Mouse (Mus musculus) kidney, adult 8-10 months (tissue): Measurements from ENCODE around the gene Zc2hc1c.

Experiments used
- DNase-seq, 2 experiments: peaks; one replicate each; pipeline ENCODE4 v3.0.0; 2022

Gene Zc2hc1c

GRCm38 (mm10) chr12:85341131-85341530 is 52.7 kb downstream of the Zc2hc1c start:
- DNase-seq = peak in 1 of 2 experiments; percentile 65

- DNase-seq = peak in 1 of 2 experiments; percentile 38
Measured at GRCm38 (mm10) chr12:85342310-85342709, 53.9 kb downstream of the Zc2hc1c start.

DNA sequence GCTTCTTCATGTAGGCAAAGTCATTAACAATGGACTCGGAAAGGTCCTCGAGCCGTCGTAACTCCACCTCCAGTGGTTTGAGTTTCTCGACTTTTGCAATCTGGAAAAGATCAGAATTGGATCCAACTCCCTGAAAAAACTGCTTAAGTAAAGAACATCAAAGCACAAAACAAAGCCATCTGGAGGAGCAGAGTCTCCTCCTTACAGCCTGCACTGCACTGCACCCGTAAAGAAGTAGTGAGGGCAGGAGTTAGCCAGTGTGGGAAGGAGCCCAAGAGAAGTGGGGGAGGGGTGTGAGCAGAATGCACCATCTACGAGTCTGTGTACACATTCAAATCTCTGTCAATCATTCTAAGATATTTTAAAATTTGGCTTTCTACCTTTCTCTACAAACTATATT is 55.9 kb downstream of the Zc2hc1c start:
- DNase-seq = no peak

- DNase-seq = no peak
Measured at GRCm38 (mm10) chr12:85345559-85345958, 57.2 kb downstream of the Zc2hc1c start.

DNA sequence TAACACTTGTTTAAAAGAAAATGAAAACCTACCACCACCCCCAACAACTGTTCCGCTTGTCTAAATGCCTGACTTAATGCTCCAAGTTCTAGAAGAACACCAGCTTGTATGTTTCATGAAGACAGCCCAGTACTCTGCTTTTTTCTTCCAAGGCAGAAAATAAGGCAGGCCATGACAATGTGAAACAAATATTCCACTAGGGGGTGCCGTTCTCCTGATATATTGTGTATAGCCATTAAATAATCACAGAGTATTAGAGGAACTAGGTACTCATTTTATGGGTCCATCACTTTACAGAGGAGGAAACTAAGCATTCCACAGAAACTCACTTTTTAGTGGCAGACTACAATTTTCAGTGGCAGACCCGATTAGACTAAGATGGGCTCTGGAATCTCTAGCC is 58.0 kb downstream of the Zc2hc1c start:
- DNase-seq = peak; percentile 41 to 54

- peak in 1 of 2 experiments; percentile 23 for DNase-seq
Measured at GRCm38 (mm10) chr12:85347196-85347595, 58.8 kb downstream of the Zc2hc1c start.

- DNase-seq = peak in 1 of 2 experiments; percentile 28
Measured at GRCm38 (mm10) chr12:85348338-85348737, 59.9 kb downstream of the Zc2hc1c start.
